Mouse (Mus musculus): ENCODE measurements around the gene Eif2b2.

Gene Eif2b2

GRCm38 (mm10) chr12:85193923-85194622 is 25.2 kb upstream of the Eif2b2 start:
- no peak for DNase-seq (ENCODE audit: low spot score in 2 of 2)

- no peak for DNase-seq (ENCODE audit: low spot score in 2 of 2)
Observed at GRCm38 (mm10) chr12:85194623-85195018, 24.7 kb upstream of the Eif2b2 start.

- DNase-seq (ENCODE audit: low spot score in 2 of 2), result no peak
Observed at GRCm38 (mm10) chr12:85195086-85195485, 24.2 kb upstream of the Eif2b2 start.

- no peak for DNase-seq (ENCODE audit: low spot score in 2 of 2)
Observed at GRCm38 (mm10) chr12:85196191-85196590, 23.1 kb upstream of the Eif2b2 start.

GRCm38 (mm10) chr12:85197371-85197770 is 21.9 kb upstream of the Eif2b2 start:
- DNase-seq (ENCODE audit: low spot score in 2 of 2), result no peak

- no peak for DNase-seq (ENCODE audit: low spot score in 2 of 2)
Observed at GRCm38 (mm10) chr12:85197936-85198335, 21.3 kb upstream of the Eif2b2 start.

GRCm38 (mm10) chr12:85199954-85200353 is 19.3 kb upstream of the Eif2b2 start:
- no peak for DNase-seq (ENCODE audit: low spot score in 2 of 2)

- DNase-seq (ENCODE audit: low spot score in 2 of 2), result no peak
Observed at GRCm38 (mm10) chr12:85200929-85201829, 18.1 kb upstream of the Eif2b2 start.

- DNase-seq (ENCODE audit: low spot score in 2 of 2), result no peak
Observed at GRCm38 (mm10) chr12:85201830-85202147, 17.5 kb upstream of the Eif2b2 start.

GRCm38 (mm10) chr12:85202191-85202590 is 17.1 kb upstream of the Eif2b2 start:
- DNase-seq (ENCODE audit: low spot score in 2 of 2), result no peak

- DNase-seq (ENCODE audit: low spot score in 2 of 2), result no peak
Observed at GRCm38 (mm10) chr12:85203699-85204098, 15.6 kb upstream of the Eif2b2 start.

- no peak for DNase-seq (ENCODE audit: low spot score in 2 of 2)
Observed at GRCm38 (mm10) chr12:85204105-85204504, 15.2 kb upstream of the Eif2b2 start.

- no peak for DNase-seq (ENCODE audit: low spot score in 2 of 2)
Observed at GRCm38 (mm10) chr12:85205425-85205824, 13.9 kb upstream of the Eif2b2 start.

GRCm38 (mm10) chr12:85208687-85209199 is 10.5 kb upstream of the Eif2b2 start:
- no peak for DNase-seq (ENCODE audit: low spot score in 2 of 2)

GRCm38 (mm10) chr12:85215031-85215430 is 4.2 kb upstream of the Eif2b2 start:
- no peak for DNase-seq (ENCODE audit: low spot score in 2 of 2)

GRCm38 (mm10) chr12:85217733-85218310 is 1.5 kb upstream of the Eif2b2 start:
- DNase-seq (ENCODE audit: low spot score in 2 of 2), result no peak

GRCm38 (mm10) chr12:85219905-85220290 is 617 bp downstream of the Eif2b2 start:
- peak in 1 of 2 experiments; percentile 26 for DNase-seq (ENCODE audit: low spot score in 2 of 2)

- no peak for DNase-seq (ENCODE audit: low spot score in 2 of 2)
Observed at GRCm38 (mm10) chr12:85227227-85227626, 7.9 kb downstream of the Eif2b2 start.

- no peak for DNase-seq (ENCODE audit: low spot score in 2 of 2)
Observed at GRCm38 (mm10) chr12:85227876-85228599, 8.8 kb downstream of the Eif2b2 start.

- DNase-seq (ENCODE audit: low spot score in 2 of 2), result no peak
Observed at GRCm38 (mm10) chr12:85233376-85234358, 14.4 kb downstream of the Eif2b2 start.

GRCm38 (mm10) chr12:85237553-85237952 is 18.3 kb downstream of the Eif2b2 start:
- no peak for DNase-seq (ENCODE audit: low spot score in 2 of 2)

Data from spleen, postnatal 36 days (tissue).